Mouse (Mus musculus) liver, adult 2 months (tissue): Measurements from ENCODE around the gene Kcnj6.

Source experiments
- CTCF ChIP-seq: fragments of 200-500 bp; IDR thresholded peaks from 2 replicates; pipeline ENCODE4 v1.5.1; 2011; ENCODE audit warnings: low read depth, low read length, control low read depth
- POLR2A ChIP-seq: fragments of 200-500 bp; IDR thresholded peaks from 2 replicates; pipeline ENCODE4 v1.6.1; 2011; ENCODE audit warnings: low read length, control low read depth; ENCODE audit not compliant: insufficient read depth; ENCODE audit errors: extremely low read depth

GRCm38 (mm10) chr16:94892162-94892650 lies 105.3 kb downstream of the Kcnj6 start:
- TF ChIP-seq CTCF (no peak), POLR2A (no peak)
